Mouse (Mus musculus) cerebellum, adult 2 months (tissue): ENCODE data around the gene Secisbp2. TPM values are rescaled to one million over a fixed set of nuclear protein-coding genes. Genes with fewer than 3 reads are reported as not detected.
A peak's percentile ranks its signal among the peaks of the same experiment; 100 is the strongest.

Experiments used
- DNase-seq, 2 experiments: peaks; one replicate each; pipeline ENCODE4 v3.0.0; 2021
- H3K27ac ChIP-seq: fragments of 200-500 bp; 2 replicates; pipeline ENCODE4 v1.5.1; 2012; ENCODE audit warnings: low read length, control low read depth, inconsistent platforms; ENCODE audit not compliant: insufficient read depth
- H3K27me3 ChIP-seq: fragments of 200-500 bp; 2 replicates; pipeline ENCODE4 v1.6.1; 2012; ENCODE audit warnings: inconsistent platforms, mild to moderate bottlenecking, low read length, moderate library complexity; ENCODE audit not compliant: control insufficient read depth, insufficient read depth
- H3K4me1 ChIP-seq: fragments of 200-500 bp; 2 replicates; pipeline ENCODE4 v1.6.1; 2011; ENCODE audit warnings: low read length; ENCODE audit not compliant: control insufficient read depth, insufficient read depth
- H3K4me3 ChIP-seq: fragments of 200-500 bp; replicated peaks from 2 replicates; pipeline ENCODE3; 2011; ENCODE audit warnings: mild to moderate bottlenecking, low read depth, low read length, control low read depth; ENCODE audit not compliant: insufficient read depth
- CTCF ChIP-seq: fragments of 200-500 bp; IDR thresholded peaks from 2 replicates; pipeline ENCODE4 v1.5.1; 2011; ENCODE audit warnings: low read depth, mild to moderate bottlenecking, control low read depth, low read length, moderate library complexity, borderline replicate concordance; ENCODE audit not compliant: insufficient read depth
- POLR2A ChIP-seq: fragments of 200-500 bp; IDR thresholded peaks from 2 replicates; pipeline ENCODE4 v1.6.1; 2011; ENCODE audit warnings: low read length, control low read depth, borderline replicate concordance; ENCODE audit not compliant: insufficient read depth
- WGBS: fragments of 180-500 bp; shearing (Covaris S2); methylation state at CpG from one replicate; pipeline ENCODE4 v1.1.7; 2018; 5-methylcytosine and 5-hydroxymethylcytosine counted together
- polyA plus RNA-seq: library from polyadenylated mRNA; depleted of rRNA; stranded (reverse); fragments of >200 nt; gene quantifications from 2 replicates; pipeline ENCODE4 v1.2.3, GENCODE M21; 2012; rRNA removed

Secisbp2 gene
- polyA plus RNA-seq, 1 experiment, result 29.8 TPM

DNA sequence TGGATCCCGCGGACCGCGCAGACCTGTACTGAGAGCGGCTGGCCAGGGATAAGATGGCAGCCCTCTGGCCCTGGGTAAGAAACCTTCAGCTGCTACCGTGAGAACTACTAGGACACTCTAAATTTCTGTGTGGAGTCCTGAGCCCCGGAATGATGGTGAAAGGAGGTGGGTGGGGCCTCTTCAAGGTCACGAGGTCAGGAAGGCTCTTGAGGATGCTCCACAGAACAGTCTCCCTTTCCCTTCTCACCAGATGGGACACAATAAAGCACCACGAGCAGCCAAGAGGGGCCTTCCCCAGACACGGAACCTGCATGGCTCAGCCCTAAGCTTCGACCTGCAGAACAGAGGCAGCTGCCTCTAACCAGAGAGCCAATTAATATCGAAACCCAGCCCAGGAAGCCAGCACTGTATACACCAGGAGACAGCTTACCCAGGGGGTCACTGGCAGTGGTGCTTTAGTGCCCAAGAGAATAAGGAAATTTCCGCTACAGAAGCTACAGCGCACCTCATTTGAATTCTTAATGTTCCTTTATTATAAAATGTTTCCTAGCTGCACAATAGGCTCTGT is 80.7 kb downstream of the Secisbp2 start:
- Histone ChIP-seq H3K4me3 (no peak overlapping the region), H3K4me1 (peaks cover 50% of the 10 kb centered on the region), H3K27ac (peak overlapping the region; percentile 72), H3K27me3 (no peaks in the 10 kb centered on the region)
- no peak for DNase-seq
- TF ChIP-seq POLR2A, result no peak
- no peak for TF ChIP-seq CTCF
- whole genome bisulfite sequencing, result 62% methylated on average over 14 of the region's 14 CpGs

Other genes starting within 250 kb of the Secisbp2 start
- gene S1pr3, start 243.1 kb upstream of the Secisbp2 start, polyA plus RNA-seq, result 2.9 and 3.5 TPM in 2 replicates
- gene Shc3, start 82.3 kb upstream of the Secisbp2 start, polyA plus RNA-seq, result 20.8 and 22.7 TPM in 2 replicates
- gene Cks2, start 6.5 kb upstream of the Secisbp2 start, polyA plus RNA-seq, result 4.2 and 5.5 TPM in 2 replicates
- gene Sema4d, start 142.1 kb downstream of the Secisbp2 start, polyA plus RNA-seq, result 111 and 116 TPM in 2 replicates
- gene Gadd45g, start 195.0 kb downstream of the Secisbp2 start, polyA plus RNA-seq, result 50.3 and 57.4 TPM in 2 replicates